Mouse (Mus musculus) mouse trophoblast stem cell (cell line): ENCODE results near the gene Rfx5.
"Not testable (repeated sequence)": the region's sequence is repeated elsewhere in the genome, so short reads cannot be mapped to it uniquely, and the experiment has no call there.

Experiments used
- in situ Hi-C, 2 experiments: fragments of 300-500 bp; cut with MseI, MboI; formaldehyde crosslinking; loops; 2 replicates in 1 of 2; 3 replicates in 1 of 2; pipeline ENCODE4 v1.15.1; 2025

Gene Rfx5

GRCm38 (mm10) chr3:94953764-94954616 lies at the start of gene Rfx5:
Rfx5 (plus strand) TSS chr3:94954075.
- in situ Hi-C loops = no loop called here

DNA sequence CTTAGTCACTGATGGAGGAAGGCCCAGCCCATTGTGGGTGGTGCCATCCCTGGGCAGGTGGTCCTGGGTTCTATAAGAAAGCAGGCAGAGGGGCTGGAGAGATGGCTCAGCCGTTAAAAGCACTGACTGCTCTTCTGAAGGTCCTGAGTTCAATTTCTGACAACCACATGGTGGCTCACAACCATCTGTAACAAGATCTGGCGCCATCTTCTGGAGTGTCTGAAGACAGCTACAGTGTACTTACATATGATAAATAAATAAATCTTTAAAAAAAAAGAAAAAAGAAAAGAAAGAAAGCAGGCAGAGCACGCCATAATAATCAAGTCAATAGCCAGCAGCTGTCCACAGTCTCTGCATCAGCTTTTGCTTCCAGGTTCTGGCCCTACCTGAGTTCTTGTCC lies 49.1 kb upstream of the Rfx5 start:
- in situ Hi-C loops = not testable (repeated sequence)

GRCm38 (mm10) chr3:94906482-94906881 lies 47.4 kb upstream of the Rfx5 start:
- in situ Hi-C loops = no loop called here

DNA sequence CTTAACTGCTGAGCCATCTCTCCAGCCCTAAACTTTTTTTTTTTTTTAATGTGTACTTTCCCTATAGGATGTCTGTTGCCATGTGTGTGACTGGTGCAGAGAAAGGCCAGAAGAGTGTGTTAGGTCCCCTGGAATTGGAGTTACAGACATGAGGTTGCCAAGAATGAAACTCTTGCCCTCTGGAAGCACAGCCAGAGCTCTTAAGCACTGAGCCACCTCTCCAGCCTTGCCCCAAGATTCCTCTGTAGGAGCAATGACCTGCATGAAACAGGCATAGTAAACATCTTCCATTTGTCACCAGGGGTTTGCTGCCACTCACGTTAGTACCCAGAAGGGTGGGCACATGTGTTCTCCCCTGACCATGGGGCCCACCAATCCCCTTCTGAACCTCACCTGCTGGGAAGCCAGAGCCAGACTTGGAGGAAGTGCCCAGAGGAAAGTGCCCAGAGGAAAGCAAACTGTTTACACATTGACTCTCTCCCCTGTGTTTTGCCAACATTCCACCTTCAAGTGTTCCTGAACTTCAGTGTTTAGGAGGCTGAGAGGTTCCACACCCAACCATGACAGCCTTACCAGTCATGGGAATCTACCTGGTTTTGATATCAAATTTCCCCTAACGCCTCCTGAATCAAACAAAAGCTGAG lies 42.7 kb upstream of the Rfx5 start:
- in situ Hi-C loops = no loop called here

DNA sequence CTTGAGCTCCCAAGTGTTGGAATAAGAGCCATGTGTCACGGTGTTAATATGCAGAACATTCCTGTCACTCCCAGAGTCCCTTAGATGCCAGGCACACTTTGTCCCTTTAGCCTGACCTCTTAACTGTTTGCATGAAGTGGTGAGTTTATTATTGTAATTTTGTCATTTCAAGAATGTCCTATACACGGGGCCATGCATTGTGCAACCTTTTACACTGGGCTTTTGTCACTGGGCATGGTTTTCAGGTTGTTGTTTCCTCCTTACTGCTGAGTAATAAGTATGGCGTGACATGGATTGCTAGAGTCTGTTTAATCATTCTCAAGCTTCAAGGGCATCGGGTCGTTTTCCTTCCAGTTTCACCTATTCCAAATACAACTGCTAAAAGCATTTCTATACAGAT lies 40.1 kb upstream of the Rfx5 start:
- in situ Hi-C loops = no loop called here

GRCm38 (mm10) chr3:94915903-94916741 lies 37.8 kb upstream of the Rfx5 start:
- in situ Hi-C loops = no loop called here

DNA sequence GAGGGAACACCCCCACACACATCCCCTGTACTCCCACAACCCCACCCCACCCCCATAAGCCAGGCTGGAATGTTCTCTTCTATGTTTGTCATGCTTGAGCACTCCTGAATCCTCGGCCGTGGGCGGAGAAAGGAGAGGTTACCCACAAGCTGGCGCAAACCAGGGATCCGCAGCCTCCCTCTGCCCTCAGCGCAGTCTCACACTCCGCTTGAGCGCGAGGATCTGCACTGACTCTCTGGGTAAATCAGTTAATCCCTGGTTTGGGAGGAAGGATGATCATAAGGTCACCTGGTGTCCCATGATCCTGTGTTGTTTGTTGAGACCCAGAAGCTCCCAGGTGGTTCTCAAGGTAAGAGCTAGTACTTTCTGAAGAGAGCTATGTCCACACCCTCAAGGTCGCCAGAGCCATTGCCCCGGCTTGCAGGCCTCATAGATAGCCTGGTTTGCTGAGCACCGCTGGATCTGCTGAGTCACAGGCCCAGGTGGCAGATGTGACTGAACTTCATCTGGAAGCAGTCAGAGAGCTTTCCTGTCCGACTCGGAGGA lies 36.0 kb upstream of the Rfx5 start:
- in situ Hi-C loops = no loop called here

- in situ Hi-C loops = no loop called here
Measured at GRCm38 (mm10) chr3:94918845-94919244, 35.0 kb upstream of the Rfx5 start.

- in situ Hi-C loops = no loop called here
Measured at GRCm38 (mm10) chr3:94921104-94921503, 32.8 kb upstream of the Rfx5 start.

- in situ Hi-C loops = no loop called here
Measured at GRCm38 (mm10) chr3:94922333-94922732, 31.5 kb upstream of the Rfx5 start.

- in situ Hi-C loops = no loop called here
Measured at GRCm38 (mm10) chr3:94924688-94925087, 29.2 kb upstream of the Rfx5 start.

GRCm38 (mm10) chr3:94926301-94926736 lies 27.6 kb upstream of the Rfx5 start:
- in situ Hi-C loops = not testable (repeated sequence)

DNA sequence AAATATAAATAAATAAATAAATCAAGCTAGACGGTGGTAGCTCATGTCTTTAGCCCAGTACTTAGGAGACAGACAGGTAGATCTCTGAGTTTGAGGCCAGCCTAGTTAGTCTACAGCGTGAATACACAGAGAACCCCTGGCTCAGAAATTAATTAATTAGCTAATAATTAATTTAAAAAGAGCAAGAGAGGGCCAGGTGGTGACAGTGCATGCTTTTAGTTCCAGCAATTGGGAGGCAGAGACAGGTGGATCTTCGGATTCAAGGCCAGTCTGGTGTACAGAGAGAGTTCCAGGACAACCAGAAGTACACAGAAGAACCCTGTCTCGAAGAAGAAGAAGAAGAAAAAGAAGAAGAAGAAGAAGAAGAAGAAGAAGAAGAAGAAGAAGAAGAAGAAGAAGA lies 24.9 kb upstream of the Rfx5 start:
- in situ Hi-C loops = not testable (repeated sequence)

- in situ Hi-C loops = not testable (repeated sequence)
Measured at GRCm38 (mm10) chr3:94930386-94931266, 23.2 kb upstream of the Rfx5 start.

DNA sequence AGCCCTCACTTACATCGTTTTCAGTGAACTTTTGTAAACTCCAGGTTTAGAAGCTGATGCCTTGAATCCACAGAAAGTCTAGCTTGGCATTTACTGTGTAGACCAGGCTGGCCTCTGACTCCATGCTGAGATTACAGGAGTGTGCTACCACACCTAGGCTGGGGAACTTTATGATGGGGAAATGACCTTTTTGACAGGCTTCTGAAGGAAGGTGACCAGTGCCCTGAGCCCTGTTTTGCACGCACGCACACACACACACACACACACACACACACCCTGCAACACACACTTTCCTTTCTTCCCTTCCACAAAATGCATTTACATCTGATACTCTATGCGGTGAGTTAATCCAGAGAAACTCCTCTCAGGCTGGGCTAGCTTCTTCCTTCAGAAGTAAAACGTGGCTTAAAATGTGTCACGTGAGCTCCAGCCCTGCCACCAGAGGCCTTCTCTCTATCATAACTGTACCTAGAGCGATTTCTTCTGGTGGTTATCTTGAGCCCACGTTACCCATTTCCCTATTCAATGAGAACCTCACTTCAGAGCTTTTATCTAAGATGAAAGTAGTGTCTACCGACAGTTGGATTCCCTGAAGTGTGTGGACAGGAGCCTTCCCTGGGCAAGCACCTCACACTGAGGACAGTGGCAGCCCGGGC lies 22.3 kb upstream of the Rfx5 start:
- in situ Hi-C loops = not testable (repeated sequence)

- in situ Hi-C loops = not testable (repeated sequence)
Measured at GRCm38 (mm10) chr3:94932279-94932678, 21.6 kb upstream of the Rfx5 start.

GRCm38 (mm10) chr3:94932809-94933564 lies 20.9 kb upstream of the Rfx5 start, which contains the start of gene Selenbp1:
Selenbp1 (plus strand) TSS chr3:94933056.
- in situ Hi-C loops = no loop called here

GRCm38 (mm10) chr3:94933604-94934003 lies 20.3 kb upstream of the Rfx5 start:
- in situ Hi-C loops = not testable (repeated sequence)

- in situ Hi-C loops = not testable (repeated sequence)
Measured at GRCm38 (mm10) chr3:94934564-94934963, 19.3 kb upstream of the Rfx5 start.
